Mouse (Mus musculus) left cerebral cortex, adult 8-10 months (tissue): ENCODE results near the gene Trmt1. TPM values are rescaled to one million over a fixed set of nuclear protein-coding genes. Genes with fewer than 3 reads are reported as not detected.

Experiments
- DNase-seq, 2 experiments: peaks; one replicate each; pipeline ENCODE4 v3.0.0; 2022; ENCODE audit warnings: low spot score in 2 of 2
- total RNA-seq, 4 experiments: library from RNA; stranded (reverse); gene quantifications; 2 replicates each; pipeline ENCODE4 v1.2.4; 2022

Gene Trmt1
- total RNA-seq, 4 experiments from 2014 or later: 101 to 105 (median 103) TPM

DNA sequence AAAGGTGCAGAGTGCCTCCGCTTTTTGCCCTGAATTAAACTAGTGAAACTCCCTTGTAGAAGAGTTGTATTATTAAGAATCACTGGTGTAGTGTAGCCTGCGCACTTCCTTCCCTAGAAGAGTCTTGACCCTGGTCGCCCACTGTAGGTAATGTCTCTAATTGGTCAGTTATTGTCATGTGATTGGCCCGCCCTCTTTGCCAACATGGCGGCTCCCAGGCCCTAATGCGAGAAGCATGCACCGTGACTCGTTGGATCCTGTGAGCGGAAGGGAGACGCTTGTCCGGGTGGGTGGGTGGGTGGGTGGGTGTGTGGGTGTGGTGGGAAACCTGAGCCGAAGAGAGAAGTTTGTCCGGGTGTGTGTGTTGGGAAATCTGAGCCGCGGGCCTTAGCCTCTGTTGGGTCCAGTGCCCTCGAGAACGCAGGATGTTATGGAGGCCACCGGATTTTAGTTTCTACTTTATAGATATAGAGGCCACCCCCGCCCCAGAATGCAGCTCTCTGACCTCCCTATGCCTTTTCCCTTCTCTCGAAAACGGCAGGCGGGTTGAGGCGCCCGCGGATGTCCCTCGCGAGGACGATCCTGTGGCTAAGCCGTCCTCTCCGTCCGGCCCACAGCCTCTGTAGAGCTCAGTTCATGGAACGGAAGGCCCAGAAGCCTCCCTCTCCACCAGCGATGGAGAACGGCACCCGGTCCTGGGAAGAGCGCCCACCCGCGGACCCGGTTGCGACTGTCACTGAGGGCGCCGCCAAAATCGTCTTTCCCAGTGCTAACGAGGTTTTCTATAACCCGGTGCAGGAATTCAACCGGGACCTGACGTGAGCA lies 3.2 kb downstream of the Trmt1 start:
- DNase-seq: peak; percentile 84 to 88

- DNase-seq: no peak
These were observed 7.2 kb downstream of the Trmt1 start for GRCm38 (mm10) chr8:84693332-84693731.

DNA sequence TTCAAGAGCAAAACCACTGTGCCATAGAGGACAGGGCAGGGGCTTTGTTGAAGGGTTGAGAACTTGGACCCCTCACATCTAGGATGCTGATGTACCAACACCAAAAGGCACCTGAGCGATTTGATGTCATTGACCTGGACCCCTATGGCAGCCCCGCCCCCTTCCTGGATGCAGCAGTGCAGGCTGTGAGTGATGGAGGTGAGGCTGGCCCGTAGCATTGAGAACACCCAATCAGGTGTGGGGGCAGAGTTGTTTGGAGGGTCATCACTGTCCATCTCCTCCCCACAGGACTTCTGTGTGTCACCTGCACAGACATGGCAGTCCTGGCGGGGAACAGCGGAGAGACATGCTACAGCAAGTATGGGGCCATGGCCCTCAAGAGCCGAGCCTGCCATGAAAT lies 9.0 kb downstream of the Trmt1 start:
- peak in 1 of 2 experiments; percentile 11 for DNase-seq

- DNase-seq: peak in 1 of 2 experiments; percentile 33
These were observed 11.3 kb downstream of the Trmt1 start for GRCm38 (mm10) chr8:84697166-84698130.

- DNase-seq: no peak
These were observed 12.2 kb downstream of the Trmt1 start for GRCm38 (mm10) chr8:84698288-84698687.

- DNase-seq: peak in 1 of 2 experiments; percentile 24
These were observed 12.9 kb downstream of the Trmt1 start for GRCm38 (mm10) chr8:84698929-84699401.

DNA sequence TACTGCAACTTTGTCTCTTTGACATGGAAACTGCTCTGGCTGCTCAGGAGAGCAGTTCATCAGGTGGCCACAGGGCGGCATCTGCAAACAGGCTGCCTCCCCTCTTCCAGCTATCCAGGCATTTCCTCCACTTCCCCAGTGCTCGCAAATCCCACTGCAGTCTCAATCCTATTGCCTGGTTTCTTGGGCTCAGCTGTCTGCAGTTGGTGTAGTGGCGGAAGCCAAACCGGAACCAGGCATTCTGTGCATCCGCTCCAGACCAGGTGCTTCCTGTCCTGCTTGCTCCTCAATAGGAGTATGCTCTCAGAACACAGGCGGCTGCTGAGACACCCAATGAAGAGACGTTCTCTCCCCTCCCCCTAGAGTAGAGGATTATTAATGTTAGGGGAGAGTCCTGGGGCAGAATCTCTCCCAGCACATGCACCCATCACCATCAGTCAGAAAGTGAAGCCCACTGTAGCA lies 13.8 kb downstream of the Trmt1 start:
- DNase-seq: peak in 1 of 2 experiments; percentile 57

DNA sequence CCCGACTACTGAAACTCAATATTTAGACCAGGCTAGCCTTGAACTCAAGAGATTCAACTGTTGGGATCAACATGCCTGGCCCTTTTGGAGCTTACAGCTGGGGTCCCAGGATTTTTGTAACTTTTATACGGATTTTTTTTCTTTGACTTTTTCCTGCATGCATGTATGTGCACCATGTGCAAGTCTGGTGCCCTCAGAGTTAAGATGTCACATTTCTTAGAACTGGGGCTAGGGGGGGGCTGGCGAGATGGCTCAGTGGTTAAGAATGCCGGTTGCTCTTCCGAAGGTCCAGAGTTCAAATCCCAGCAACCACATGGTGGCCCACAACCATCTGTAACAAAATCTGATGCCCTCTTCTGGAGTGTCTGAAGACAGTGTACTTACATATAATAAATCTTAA lies 14.4 kb downstream of the Trmt1 start:
- DNase-seq: no peak

DNA sequence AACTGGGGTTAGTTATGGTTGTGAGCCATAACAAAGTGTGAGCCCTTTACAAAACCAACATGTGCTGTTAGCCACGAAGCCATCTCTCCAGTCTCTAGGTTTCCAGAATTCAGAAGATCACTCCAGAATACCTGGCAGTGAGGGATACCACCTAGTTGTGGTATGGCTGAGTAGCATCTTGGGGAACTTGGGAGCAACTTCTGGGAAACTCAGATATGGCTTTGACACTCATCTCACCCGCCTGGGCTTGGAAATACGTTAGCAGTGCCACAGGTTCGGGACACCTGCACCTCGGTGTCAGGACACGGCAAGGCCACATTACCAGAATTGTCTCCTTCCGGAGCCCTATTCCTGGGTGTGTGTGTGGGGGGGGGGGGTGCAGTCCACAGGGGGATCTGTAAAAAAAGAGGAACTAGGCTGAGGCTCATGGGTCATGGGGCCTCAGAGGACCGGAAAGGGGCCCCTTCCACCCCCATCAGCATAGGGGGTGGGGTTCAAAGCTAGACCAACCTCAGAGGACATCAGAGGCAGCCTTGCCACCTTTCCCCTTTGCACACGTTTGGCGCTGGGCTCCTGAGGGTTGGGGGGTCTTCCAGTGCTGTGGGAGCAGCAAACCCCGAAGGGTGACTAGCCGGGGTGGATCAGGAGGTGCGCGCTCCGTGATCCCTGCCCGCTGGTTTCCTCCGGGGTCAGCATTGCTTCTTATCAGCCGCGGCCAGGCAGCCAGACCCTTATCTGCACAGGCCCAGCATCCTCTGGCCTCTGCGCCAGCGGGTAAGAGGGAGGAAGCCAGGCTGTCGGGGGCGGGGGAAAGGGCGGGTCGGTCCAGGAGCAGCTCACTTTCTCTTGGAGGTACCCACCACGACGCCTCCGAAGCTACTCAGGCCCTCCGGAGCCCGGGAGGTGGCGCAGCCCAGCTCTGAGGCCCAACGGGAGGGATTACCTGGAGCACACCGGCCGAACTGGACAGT lies 15.1 kb downstream of the Trmt1 start, which contains the start of gene Lyl1:
Gene Lyl1, plus strand, starts transcription at position 517 of the 971 bp plus-strand sequence.
- peak in 1 of 2 experiments; percentile 24 for DNase-seq

DNA sequence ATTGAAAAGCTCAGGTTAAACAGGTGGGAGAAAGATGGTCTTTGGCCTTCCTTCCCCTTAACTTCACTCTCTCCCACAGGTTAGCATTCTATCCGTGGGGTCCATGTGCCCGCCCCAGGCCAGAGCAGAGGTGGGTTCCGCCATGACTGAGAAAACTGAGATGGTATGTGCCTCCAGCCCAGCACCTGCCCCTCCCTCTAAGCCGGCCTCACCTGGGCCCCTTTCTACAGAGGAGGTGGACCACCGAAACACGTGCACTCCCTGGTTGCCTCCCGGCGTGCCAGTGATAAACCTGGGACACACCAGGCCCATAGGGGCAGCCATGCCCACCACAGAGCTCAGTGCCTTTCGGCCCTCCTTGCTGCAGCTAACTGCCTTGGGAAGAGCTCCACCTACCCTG lies 16.5 kb downstream of the Trmt1 start:
- no peak for DNase-seq

DNA sequence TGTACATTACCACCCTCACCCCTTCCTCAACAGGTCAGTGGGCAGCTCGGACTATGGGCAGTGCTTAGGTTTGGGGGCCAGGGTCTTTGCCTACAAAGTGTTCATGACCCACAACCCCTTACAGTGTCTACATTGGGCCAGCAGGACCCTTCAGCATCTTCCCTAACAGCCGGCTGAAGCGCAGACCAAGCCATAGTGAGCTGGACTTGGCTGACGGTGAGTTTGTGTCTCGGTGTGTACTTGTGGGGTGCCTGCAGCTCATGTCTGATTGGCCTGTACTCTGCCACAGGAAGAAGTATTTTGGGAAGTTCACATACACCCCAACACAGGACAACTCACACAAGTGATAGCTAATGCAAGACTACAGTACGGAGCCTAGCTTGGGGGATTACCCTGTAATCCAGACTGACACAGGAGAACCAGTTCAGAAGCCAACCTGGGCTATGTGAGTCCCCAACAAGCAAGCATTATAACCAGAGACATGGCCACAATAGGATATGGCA lies 16.9 kb downstream of the Trmt1 start:
- DNase-seq: peak in 1 of 2 experiments; percentile 12

- DNase-seq: peak in 1 of 2 experiments; percentile 16
These were observed 17.6 kb downstream of the Trmt1 start for GRCm38 (mm10) chr8:84703466-84704249.

DNA sequence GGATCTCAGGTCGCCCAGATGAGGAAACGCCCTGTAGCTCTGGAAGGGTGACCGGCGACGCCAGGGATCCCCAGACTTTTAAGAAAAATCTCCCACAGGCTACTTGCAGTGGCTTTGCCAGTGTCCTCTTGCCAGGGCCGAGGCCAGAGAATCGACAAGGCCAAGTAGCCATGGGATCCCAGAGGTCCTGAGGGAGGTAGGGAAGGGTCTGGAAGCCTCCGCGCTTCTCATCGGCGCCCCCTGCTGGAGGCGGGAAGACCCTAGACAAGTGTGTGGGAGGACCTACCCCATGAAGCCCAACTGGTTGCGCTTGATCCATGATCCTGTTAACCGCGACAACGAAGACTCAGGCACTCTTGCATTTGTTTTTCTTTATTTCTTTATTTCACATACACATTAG lies 18.2 kb downstream of the Trmt1 start:
- DNase-seq: no peak

- DNase-seq: no peak
These were observed 19.0 kb downstream of the Trmt1 start for GRCm38 (mm10) chr8:84704867-84705831.

GRCm38 (mm10) chr8:84705960-84706359 lies 19.9 kb downstream of the Trmt1 start:
- DNase-seq: no peak

DNA sequence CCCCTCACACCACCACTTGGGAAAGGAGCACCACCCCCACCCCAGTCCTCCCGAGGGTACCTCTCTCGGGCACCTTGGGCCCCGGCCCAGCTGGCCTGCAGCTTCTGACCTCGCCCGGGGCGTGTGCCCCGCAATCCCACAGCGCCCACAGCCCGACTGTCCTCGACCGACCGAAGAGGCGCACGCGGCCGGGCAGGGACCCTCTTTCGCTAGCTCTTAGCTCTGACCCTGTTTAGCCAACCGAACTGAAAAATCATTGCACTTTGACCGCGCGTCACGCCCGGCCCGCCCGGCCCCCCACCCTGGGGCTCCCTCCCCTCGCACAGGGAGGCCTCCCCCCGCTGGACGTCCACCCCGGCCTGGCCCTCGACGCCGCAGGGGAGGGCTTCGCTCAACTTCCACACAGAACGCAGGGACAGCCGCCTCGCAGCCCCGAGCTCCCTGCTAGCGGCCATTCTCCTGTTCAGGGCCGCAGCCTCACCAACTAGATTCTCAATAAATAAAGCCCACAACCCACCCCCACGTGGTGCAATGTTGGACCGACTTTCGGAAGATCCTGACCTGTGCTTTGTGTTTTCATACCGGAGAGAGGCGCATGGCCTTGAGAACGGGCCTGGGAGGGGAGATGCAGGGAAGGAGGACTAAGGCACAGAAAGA lies 20.6 kb downstream of the Trmt1 start:
- DNase-seq: no peak

- DNase-seq: no peak
These were observed 21.3 kb downstream of the Trmt1 start for GRCm38 (mm10) chr8:84707267-84707883.
